Mouse (Mus musculus) embryo, embryonic 10 days (tissue): ENCODE data around the gene Jaml.
"Not testable (repeated sequence)": the region's sequence is repeated elsewhere in the genome, so short reads cannot be mapped to it uniquely, and the experiment has no call there.

Source experiments
- DNase-seq: peaks from one replicate; pipeline ENCODE4 v3.0.0-alpha.2; 2015; ENCODE audit warnings: low spot score

Gene Jaml

DNA sequence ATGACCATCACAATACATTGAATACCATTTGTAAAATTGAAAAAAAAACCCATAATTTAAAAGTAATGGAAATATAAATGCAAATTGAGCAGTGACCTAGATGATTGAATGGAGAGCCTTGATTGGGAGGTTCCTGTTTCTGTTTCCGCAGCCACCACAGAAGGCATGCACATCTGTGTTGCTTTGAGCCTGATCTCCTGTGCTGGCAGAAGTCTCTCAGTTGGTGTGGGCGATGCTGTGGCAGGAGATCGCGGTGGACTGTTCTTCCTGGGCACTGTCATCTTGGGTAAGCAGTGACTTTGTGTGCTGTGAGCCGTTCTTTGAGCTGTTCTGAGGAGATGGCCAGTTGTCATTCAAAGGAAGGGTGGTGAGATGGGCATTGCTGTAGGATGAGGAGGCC lies at the start of gene Jaml:
Gene Jaml (plus strand): TSS at position 173 of the 400 bp plus-strand sequence.
- DNase-seq: no peak

- no peak for DNase-seq
These were observed 48.6 kb upstream of the Jaml start for GRCm38 (mm10) chr9:45030341-45030740.

GRCm38 (mm10) chr9:45032261-45032660 lies 46.7 kb upstream of the Jaml start:
- no peak for DNase-seq

- DNase-seq: no peak
These were observed 44.5 kb upstream of the Jaml start for GRCm38 (mm10) chr9:45034526-45034925.

DNA sequence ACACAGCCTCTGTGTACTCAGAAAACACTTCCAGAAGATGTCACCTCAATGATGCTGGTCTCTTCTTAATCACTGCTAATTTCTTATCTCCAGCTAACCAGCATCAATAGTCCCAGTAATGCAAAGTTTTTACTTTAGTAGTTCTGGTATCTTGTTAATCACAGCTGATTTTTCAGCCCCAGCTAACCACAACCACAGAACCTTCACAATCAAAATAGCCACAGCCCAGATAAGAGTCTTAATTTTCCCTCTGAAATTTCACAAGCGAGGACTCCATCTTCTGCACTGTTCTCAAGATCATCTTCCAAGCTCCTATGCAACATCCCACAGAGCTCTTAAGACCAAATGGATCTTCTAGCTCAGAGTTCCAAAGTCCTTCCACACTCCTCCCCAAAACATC lies 41.2 kb upstream of the Jaml start:
- not testable (repeated sequence) for DNase-seq

DNA sequence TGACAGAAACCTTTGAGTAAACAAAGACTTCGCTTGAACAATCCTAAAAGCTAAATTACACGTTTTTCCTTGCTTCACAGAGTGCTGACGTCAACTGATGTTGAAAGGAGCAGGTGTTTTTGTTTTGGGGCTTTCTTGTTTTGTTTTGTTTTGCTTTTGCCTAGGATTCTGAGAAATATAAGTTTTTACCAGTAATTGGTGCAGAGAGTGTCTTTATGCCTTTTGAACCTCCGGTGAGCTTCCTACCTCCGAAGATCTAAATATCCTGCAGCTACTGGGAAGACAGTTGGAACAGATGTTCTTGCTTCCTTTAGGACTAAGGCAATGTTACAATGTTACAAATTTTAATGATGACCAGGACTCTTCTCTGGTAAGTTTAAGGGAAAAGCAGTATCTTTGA lies 39.5 kb upstream of the Jaml start, which contains the start of gene Mpzl2:
Gene Mpzl2 (plus strand): TSS at position 301 of the 400 bp plus-strand sequence.
- DNase-seq: no peak

GRCm38 (mm10) chr9:45040066-45040845 lies 38.7 kb upstream of the Jaml start:
- DNase-seq: no peak

DNA sequence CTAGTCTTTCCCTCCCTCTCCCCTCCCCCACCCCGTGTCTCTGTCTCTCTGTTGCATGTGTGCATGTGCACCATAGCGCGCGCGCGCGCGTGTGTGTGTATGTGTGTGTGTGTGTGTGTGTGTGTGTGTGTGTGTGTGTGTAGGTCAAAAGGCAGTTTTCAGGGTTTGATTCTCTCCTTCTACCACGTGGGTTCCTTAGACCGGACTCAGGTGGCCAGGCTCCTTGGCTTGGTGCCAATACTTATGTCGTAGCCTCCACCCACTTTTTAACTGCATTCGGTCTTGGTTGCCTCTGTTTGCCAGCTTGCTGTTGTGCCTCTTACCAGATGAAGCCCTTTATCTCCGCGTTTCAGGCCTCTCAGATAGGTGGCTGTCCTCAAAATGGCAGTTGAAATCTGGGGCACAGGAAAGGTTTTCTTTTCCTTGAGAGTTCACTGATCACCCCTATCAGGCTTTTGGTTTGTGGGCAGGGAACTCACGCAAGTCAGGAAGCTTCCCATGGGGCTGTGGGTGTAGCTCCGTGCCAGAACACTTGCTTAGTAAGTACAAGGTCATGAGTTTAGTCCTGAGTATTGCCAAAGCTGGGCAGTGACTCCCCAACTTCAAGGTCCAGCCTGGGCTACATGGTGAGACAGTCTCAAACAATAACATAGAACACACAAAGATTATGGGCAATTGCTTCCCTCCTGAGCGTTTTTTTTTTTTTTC lies 37.7 kb upstream of the Jaml start:
- no peak for DNase-seq

- DNase-seq: peak; percentile 51
These were observed 36.8 kb upstream of the Jaml start for GRCm38 (mm10) chr9:45042056-45042720.

DNA sequence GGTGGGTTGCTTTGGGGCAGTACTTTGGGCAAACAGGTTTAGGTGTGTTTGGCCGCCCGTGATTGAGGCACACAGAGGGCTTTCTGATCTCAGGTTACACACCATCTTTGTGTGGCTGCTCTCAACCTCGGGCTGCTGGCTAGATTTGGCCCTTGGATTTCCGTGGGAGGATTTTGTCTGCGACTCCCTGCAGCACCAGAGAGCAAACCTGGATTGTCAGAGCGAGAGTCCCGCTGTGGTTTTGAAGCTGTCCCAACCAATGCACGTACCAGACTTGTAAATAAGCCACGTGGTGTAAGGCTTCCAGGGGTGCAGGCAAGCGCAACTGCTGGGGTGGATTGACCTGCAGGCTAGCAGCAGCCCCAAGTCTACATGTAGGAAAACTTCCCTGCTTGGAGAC lies 36.0 kb upstream of the Jaml start:
- peak; percentile 17 for DNase-seq

DNA sequence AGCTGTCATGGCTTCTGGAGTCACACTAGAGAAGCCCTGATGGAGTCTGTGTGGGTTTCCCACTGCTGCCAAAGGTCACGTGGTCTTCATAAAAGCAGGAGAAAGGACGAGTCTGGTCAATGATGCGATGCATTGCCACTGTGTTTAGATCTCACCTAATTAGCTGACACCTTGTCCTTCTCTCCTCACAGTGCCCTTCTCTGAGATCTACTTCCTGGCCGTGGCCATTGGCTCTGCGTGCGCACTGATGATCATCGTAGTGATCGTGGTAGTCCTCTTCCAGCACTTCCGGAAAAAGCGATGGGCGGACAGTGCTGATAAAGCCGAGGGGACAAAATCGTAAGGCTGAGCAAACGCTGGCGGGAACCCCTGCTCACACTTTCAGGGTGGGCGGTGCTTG lies 32.0 kb upstream of the Jaml start:
- DNase-seq: no peak

DNA sequence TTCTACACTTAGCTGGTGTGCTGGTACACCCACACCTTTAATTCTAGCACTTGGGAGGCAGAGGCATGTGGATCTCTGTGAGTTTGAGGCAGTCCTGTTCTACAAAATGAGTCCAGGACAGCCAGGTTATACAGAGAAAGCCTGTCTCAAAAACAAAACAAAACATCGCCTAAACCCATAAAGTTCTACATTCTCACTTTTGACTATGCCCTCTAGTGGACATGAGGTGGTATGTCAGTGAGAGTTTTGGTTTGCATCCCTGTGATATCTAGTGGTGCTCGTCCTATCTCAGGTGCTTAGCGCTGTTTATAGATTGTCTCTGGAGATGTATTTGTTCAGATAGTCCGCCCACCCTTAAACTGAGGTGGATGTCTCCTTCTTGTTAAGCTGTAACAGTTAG lies 30.5 kb upstream of the Jaml start:
- DNase-seq: peak; percentile 62

DNA sequence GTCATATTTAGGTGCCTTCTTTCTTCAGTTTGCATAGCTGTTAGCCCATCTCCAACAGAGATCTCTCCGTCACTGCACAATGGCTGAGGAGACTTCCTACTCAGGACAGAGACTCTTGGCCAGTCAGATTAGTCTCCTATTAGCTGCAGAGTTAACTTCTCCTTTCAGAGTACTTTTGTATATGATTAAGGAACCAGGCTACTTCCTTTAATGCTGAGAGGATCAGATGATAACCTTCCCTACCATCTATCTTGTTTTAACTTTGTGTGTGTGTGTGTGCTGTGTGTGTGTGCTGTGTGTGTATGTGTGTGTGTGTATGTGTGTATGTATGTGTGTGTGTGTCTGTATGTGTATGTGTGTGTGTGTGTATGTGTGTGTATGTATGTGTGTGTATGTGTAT lies 29.3 kb upstream of the Jaml start:
- no peak for DNase-seq

DNA sequence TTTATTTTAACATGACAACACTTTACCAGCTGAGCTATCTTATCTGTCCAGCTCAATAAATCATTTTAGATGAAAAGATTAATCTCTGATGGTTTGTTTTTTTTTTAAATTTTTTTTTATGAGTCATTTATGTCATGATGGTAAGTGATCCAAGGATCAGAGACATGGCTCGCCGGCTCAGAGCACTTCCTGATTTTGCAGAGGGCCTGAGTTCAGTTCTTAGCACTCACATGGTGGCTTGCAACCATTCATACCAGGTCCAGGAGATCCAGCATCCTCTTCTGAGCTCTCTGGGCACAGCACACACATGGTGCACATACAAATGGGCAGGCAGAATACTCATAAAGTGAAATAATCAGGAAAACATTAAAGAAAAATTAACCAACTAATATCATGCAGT lies 28.7 kb upstream of the Jaml start:
- no peak for DNase-seq

GRCm38 (mm10) chr9:45055082-45055713 lies 23.8 kb upstream of the Jaml start, which contains the start of gene Mpzl3:
Gene Mpzl3 (plus strand): TSS chr9:45055186.
- DNase-seq: peak; percentile 92

DNA sequence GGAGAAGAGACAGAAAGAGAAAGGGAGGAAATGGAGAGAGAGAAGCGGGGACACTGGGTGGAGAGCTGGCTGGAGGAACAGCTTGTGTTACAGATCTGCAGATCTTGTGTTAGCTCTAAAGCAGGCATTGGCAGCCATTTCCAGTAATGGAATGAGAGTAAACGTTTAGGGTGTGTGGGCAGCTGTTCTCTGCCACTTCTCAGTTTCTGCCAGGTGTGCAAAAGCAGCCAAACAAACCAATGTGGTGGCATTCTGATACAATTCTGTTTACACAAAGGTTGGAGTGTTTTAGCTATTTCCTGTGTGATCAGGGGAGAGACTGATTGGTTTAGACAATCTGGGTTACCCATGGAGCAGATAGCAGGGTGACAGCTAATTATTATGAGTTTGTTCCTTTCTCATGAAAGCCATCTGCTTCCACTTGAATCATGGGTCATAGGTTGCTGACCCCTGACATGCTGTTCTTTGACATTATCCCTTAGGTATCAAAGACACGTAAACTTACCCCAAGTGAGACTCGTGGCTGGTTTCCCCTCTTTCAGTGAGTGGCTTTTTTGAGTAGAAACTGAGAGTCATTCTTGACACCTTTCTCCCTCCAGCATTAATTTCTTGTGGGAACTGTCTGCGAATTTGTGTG lies 20.6 kb upstream of the Jaml start:
- peak; percentile 69 for DNase-seq

GRCm38 (mm10) chr9:45060151-45060550 lies 18.8 kb upstream of the Jaml start:
- peak; percentile 8 for DNase-seq

DNA sequence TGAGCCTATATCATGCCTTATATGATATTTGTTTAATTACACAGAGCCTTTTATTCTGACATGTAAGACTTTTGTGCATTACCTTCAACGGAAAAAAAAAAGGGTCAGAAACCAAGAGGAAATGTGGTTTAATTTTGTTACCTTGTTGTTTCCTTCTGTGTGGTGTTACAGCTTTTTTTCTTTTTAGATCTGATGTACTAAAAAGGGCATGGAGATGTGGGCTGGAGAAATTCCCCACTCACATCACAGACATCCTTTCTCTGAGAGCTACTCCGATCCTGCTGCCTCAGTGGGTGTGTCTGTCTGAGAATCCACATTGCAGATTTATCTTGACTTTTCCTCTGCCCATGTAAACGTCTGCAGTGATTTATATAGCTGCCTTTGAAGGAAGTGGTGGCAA lies 16.3 kb upstream of the Jaml start:
- no peak for DNase-seq

DNA sequence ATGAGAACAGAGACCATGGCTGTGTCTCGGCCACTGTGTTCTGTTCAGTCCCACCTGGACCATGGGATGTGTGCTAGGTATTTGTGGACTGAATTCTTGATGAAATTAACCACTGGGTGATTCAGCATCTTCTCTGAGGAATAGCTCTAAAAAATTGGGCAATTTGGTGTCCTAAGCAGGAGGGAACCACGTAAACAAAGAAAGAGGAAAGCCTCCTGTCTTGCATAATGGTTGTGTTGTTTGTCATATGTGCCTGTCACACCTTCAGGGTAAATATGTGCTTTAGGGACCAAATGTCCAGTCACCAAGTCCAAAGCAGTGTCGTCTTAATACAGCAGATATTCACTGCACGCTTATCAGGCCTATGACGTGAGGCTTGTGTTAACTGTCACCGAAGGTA lies 14.6 kb upstream of the Jaml start:
- no peak for DNase-seq

DNA sequence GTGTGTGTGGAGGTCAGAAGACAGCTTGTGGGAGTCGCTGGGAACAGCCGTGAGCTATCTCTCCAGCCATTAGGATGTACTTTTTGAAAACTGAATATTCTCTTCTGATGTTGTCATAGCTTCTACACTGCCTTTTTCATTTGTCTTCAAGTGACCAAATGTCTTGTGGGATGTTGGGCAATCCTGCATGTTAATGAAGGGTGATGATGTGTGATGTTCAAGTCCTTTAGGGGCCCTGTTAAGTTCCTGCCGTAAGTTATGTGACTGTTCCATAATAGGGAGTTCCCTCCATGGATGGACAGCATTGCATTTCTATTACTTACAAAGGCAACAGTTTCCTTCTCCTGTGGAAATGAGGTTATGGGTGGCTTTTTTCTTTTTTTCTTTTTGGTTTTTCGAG lies 12.2 kb upstream of the Jaml start:
- no peak for DNase-seq

GRCm38 (mm10) chr9:45071800-45072199 lies 7.2 kb upstream of the Jaml start:
- DNase-seq: no peak

DNA sequence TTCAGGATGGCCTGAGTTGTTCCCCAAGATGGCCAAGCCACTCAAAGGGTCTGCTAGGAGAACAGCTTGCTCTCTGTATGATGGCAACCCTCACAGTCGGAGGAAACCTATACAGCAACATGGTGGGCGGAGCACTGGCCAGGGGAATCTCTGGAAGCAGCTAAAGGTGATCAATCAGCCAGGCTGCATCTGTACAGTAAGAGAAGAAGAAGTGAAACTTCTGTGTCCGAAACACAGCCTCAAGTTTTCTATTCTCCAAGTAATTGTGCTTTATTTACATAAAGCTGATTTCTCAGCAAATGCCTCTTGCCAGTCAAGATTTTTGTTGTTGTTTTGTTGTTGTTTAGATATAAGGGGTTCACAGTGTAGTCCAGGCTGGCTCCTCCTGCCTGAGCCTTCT lies 1.1 kb upstream of the Jaml start:
- no peak for DNase-seq
